10 mouse cellular contexts compared by ENCODE assay signal in genomic region chr10:44601550-44601949, GRCm38 (mm10).
"Had no signal": no experiment of that assay in that cellular context is flagged by ENCODE, and none has a peak within 500 bp of the region (broad histone marks: within the 10 kb centered on the region; RNA-seq: fewer than 3 reads in every experiment).

No protein-coding gene starts in this region.

- H3K9me3 ChIP-seq: liver, embryonic 15.5 days; midbrain, embryonic 12.5 days had no signal

- H3K27ac ChIP-seq: left cerebral cortex, adult 2 months; liver, embryonic 15.5 days; midbrain, embryonic 12.5 days had no signal

- H3K27me3 ChIP-seq: liver, embryonic 15.5 days; midbrain, embryonic 12.5 days had no signal

- H3K36me3 ChIP-seq: liver, embryonic 15.5 days; midbrain, embryonic 12.5 days had no signal

- H3K4me3 ChIP-seq: left cerebral cortex, adult 2 months; liver, embryonic 15.5 days; midbrain, embryonic 12.5 days had no signal

- DNase-seq: kidney, adult 8-10 months; kidney, postnatal 25 days; lung, adult 2 months; lung, postnatal 10 days; right cerebral cortex, postnatal 14 days; thymus, adult 2 months; thymus, postnatal 25 days had no signal
